Mouse (Mus musculus) C2C12 (cell line): ENCODE measurements around the gene Fbln2.

Experiments used
- CTCF ChIP-seq: IDR thresholded peaks from one replicate; pipeline ENCODE4 v1.5.1; 2011; ENCODE audit not compliant: control insufficient read depth, insufficient read depth, insufficient read length
- USF1 ChIP-seq: IDR thresholded peaks from one replicate; pipeline ENCODE4 v1.6.1; 2011; ENCODE audit warnings: low read depth, mild to moderate bottlenecking, control low read depth, moderate library complexity

- TF ChIP-seq CTCF (no peak), USF1 (no peak)
Measured at GRCm38 (mm10) chr6:91225346-91225745, 13.1 kb downstream of the Fbln2 start.
